Mouse (Mus musculus): ENCODE data around the gene Mrc1. TPM values are rescaled to one million over a fixed set of nuclear protein-coding genes. Genes with fewer than 3 reads are reported as not detected.

Mrc1 gene
- polyA plus RNA-seq, 1 experiment: 0.34 TPM

GRCm38 (mm10) chr2:14237723-14238122 lies 8.5 kb downstream of the Mrc1 start:
- Histone ChIP-seq H3K27ac (ENCODE audit: insufficient read depth, low read depth, low read length) (no peak overlapping the region), H3K27me3 (ENCODE audit: control insufficient read depth, insufficient read depth, low read length) (no peaks in the 10 kb centered on the region)
- 50% methylated on average over 4 of the region's 4 CpGs for WGBS

GRCm38 (mm10) chr2:14239151-14239550 lies 10.0 kb downstream of the Mrc1 start:
- TF ChIP-seq POLR2A (IDR thresholded peaks at IDR 0.05; ENCODE audit: low read depth, low read length) (no peak), CTCF (IDR thresholded peaks at IDR 0.05; ENCODE audit: extremely low read depth, insufficient read length, insufficient replicate concordance, low read depth, low read length) (no peak)
- Histone ChIP-seq H3K27ac (ENCODE audit: insufficient read depth, low read depth, low read length) (no peak overlapping the region), H3K4me1 (ENCODE audit: control insufficient read depth, insufficient read depth, insufficient read length, low read length) (no peaks in the 10 kb centered on the region), H3K27me3 (ENCODE audit: control insufficient read depth, insufficient read depth, low read length) (no peaks in the 10 kb centered on the region), H3K36me3 (ENCODE audit: control insufficient read depth, insufficient read depth, low read length) (no peaks in the 10 kb centered on the region), H3K4me3 (ENCODE audit: low read depth, low read length) (no peak overlapping the region)
- 77% methylated on average over 5 of the region's 5 CpGs for WGBS

More at GRCm38 (mm10) chr2:14237723-14238122, 8.5 kb downstream of the Mrc1 start:
- H3K4me3 ChIP-seq (ENCODE audit: low read depth, low read length): no peak overlapping the region
- H3K4me1 ChIP-seq (ENCODE audit: control insufficient read depth, insufficient read depth, insufficient read length, low read length): no peaks in the 10 kb centered on the region
- no peaks in the 10 kb centered on the region for H3K36me3 ChIP-seq (ENCODE audit: control insufficient read depth, insufficient read depth, low read length)
- TF ChIP-seq POLR2A (IDR thresholded peaks at IDR 0.05; ENCODE audit: low read depth, low read length) (no peak), CTCF (IDR thresholded peaks at IDR 0.05; ENCODE audit: extremely low read depth, insufficient read length, insufficient replicate concordance, low read depth, low read length) (no peak)

- TF ChIP-seq CTCF (IDR thresholded peaks at IDR 0.05; ENCODE audit: extremely low read depth, insufficient read length, insufficient replicate concordance, low read depth, low read length) (no peak), POLR2A (IDR thresholded peaks at IDR 0.05; ENCODE audit: low read depth, low read length) (no peak)
- peaks cover 2% of the 10 kb centered on the region; the same call in 1 of the 2 replicates for H3K4me1 ChIP-seq (ENCODE audit: control insufficient read depth, insufficient read depth, insufficient read length, low read length)
- peak overlapping the region; percentile 66 for H3K4me3 ChIP-seq (ENCODE audit: low read depth, low read length)
- WGBS: 30% methylated on average over 5 of the region's 5 CpGs
- H3K27ac ChIP-seq (ENCODE audit: insufficient read depth, low read depth, low read length): no peak overlapping the region; the same call in 1 of the 2 replicates
- no peaks in the 10 kb centered on the region for H3K27me3 ChIP-seq (ENCODE audit: control insufficient read depth, insufficient read depth, low read length)
- H3K36me3 ChIP-seq (ENCODE audit: control insufficient read depth, insufficient read depth, low read length): no peaks in the 10 kb centered on the region
Observed at GRCm38 (mm10) chr2:14244157-14244556, 15.0 kb downstream of the Mrc1 start.

- H3K27ac ChIP-seq (ENCODE audit: insufficient read depth, low read depth, low read length): no peak overlapping the region
- TF ChIP-seq POLR2A (IDR thresholded peaks at IDR 0.05; ENCODE audit: low read depth, low read length) (no peak), CTCF (IDR thresholded peaks at IDR 0.05; ENCODE audit: extremely low read depth, insufficient read length, insufficient replicate concordance, low read depth, low read length) (no peak)
Observed at GRCm38 (mm10) chr2:14244668-14245067, 15.5 kb downstream of the Mrc1 start.

GRCm38 (mm10) chr2:14249839-14250564 lies 20.8 kb downstream of the Mrc1 start:
- H3K27me3 ChIP-seq (ENCODE audit: control insufficient read depth, insufficient read depth, low read length): no peaks in the 10 kb centered on the region
- TF ChIP-seq POLR2A (IDR thresholded peaks at IDR 0.05; ENCODE audit: low read depth, low read length): no peak
- TF ChIP-seq CTCF (IDR thresholded peaks at IDR 0.05; ENCODE audit: extremely low read depth, insufficient read length, insufficient replicate concordance, low read depth, low read length): no peak
- no peaks in the 10 kb centered on the region for H3K4me1 ChIP-seq (ENCODE audit: control insufficient read depth, insufficient read depth, insufficient read length, low read length)
- no peak overlapping the region for H3K4me3 ChIP-seq (ENCODE audit: low read depth, low read length)
- WGBS: 33% methylated on average over 3 of the region's 3 CpGs
- H3K36me3 ChIP-seq (ENCODE audit: control insufficient read depth, insufficient read depth, low read length): no peaks in the 10 kb centered on the region
- no peak overlapping the region for H3K27ac ChIP-seq (ENCODE audit: insufficient read depth, low read depth, low read length)

More at GRCm38 (mm10) chr2:14244668-14245067, 15.5 kb downstream of the Mrc1 start:
- 72% methylated on average over 2 of the region's 2 CpGs for WGBS
- Histone ChIP-seq H3K4me1 (ENCODE audit: control insufficient read depth, insufficient read depth, insufficient read length, low read length) (peaks cover 2% of the 10 kb centered on the region; the same call in 1 of the 2 replicates), H3K4me3 (ENCODE audit: low read depth, low read length) (no peak overlapping the region), H3K27me3 (ENCODE audit: control insufficient read depth, insufficient read depth, low read length) (no peaks in the 10 kb centered on the region), H3K36me3 (ENCODE audit: control insufficient read depth, insufficient read depth, low read length) (no peaks in the 10 kb centered on the region)

GRCm38 (mm10) chr2:14251938-14252337 lies 22.7 kb downstream of the Mrc1 start:
- no peaks in the 10 kb centered on the region for H3K4me1 ChIP-seq (ENCODE audit: control insufficient read depth, insufficient read depth, insufficient read length, low read length)
- no peak overlapping the region for H3K27ac ChIP-seq (ENCODE audit: insufficient read depth, low read depth, low read length)
- no peak for TF ChIP-seq CTCF (IDR thresholded peaks at IDR 0.05; ENCODE audit: extremely low read depth, insufficient read length, insufficient replicate concordance, low read depth, low read length)
- TF ChIP-seq POLR2A (IDR thresholded peaks at IDR 0.05; ENCODE audit: low read depth, low read length): no peak
- no peak overlapping the region for H3K4me3 ChIP-seq (ENCODE audit: low read depth, low read length)
- no peaks in the 10 kb centered on the region for H3K27me3 ChIP-seq (ENCODE audit: control insufficient read depth, insufficient read depth, low read length)
- WGBS: 69% methylated on average over 3 of the region's 3 CpGs
- no peaks in the 10 kb centered on the region for H3K36me3 ChIP-seq (ENCODE audit: control insufficient read depth, insufficient read depth, low read length)

GRCm38 (mm10) chr2:14258345-14258850 lies 29.2 kb downstream of the Mrc1 start:
- H3K4me3 ChIP-seq (ENCODE audit: low read depth, low read length): no peak overlapping the region

More at GRCm38 (mm10) chr2:14258345-14258850, 29.2 kb downstream of the Mrc1 start:
- TF ChIP-seq CTCF (IDR thresholded peaks at IDR 0.05; ENCODE audit: extremely low read depth, insufficient read length, insufficient replicate concordance, low read depth, low read length) (no peak), POLR2A (IDR thresholded peaks at IDR 0.05; ENCODE audit: low read depth, low read length) (no peak)
- no peaks in the 10 kb centered on the region for H3K4me1 ChIP-seq (ENCODE audit: control insufficient read depth, insufficient read depth, insufficient read length, low read length)
- H3K36me3 ChIP-seq (ENCODE audit: control insufficient read depth, insufficient read depth, low read length): no peaks in the 10 kb centered on the region
- no peaks in the 10 kb centered on the region for H3K27me3 ChIP-seq (ENCODE audit: control insufficient read depth, insufficient read depth, low read length)
- H3K27ac ChIP-seq (ENCODE audit: insufficient read depth, low read depth, low read length): no peak overlapping the region

All from small intestine, adult 2 months (tissue).